Mouse (Mus musculus) thymus, adult 2 months (tissue): Measurements from ENCODE around the gene Bcl11a. TPM values are rescaled to one million over a fixed set of nuclear protein-coding genes. Genes with fewer than 3 reads are reported as not detected.

Experiments used
- DNase-seq: peaks from one replicate; pipeline ENCODE4 v3.0.0; 2021
- H3K27ac ChIP-seq: fragments of 200-500 bp; 2 replicates; pipeline ENCODE4 v1.5.1; 2012; ENCODE audit warnings: low read length, control low read depth; ENCODE audit not compliant: control insufficient read depth, insufficient read depth
- H3K27me3 ChIP-seq: fragments of 200-500 bp; 2 replicates; pipeline ENCODE4 v1.6.1; 2012; ENCODE audit warnings: mild to moderate bottlenecking, low read length, moderate library complexity, mixed read lengths; ENCODE audit not compliant: control insufficient read depth, insufficient read depth
- H3K36me3 ChIP-seq: fragments of 200-500 bp; 2 replicates; pipeline ENCODE4 v1.6.1; 2012; ENCODE audit warnings: mild to moderate bottlenecking, low read length, moderate library complexity; ENCODE audit not compliant: control insufficient read depth, insufficient read depth
- H3K4me1 ChIP-seq: fragments of 200-500 bp; replicated peaks from 2 replicates; pipeline ENCODE4 v1.6.1; 2012; ENCODE audit warnings: low read length; ENCODE audit not compliant: control insufficient read depth, insufficient read depth
- H3K4me3 ChIP-seq: fragments of 200-500 bp; 2 replicates; pipeline ENCODE4 v1.5.1; 2012; ENCODE audit warnings: mild to moderate bottlenecking, low read length, control low read depth, moderate library complexity; ENCODE audit not compliant: control insufficient read depth, insufficient read depth
- CTCF ChIP-seq: fragments of 200-500 bp; IDR thresholded peaks from 2 replicates; pipeline ENCODE4 v1.5.1; 2012; ENCODE audit warnings: mild to moderate bottlenecking, control low read depth, low read length, moderate library complexity, borderline replicate concordance; ENCODE audit not compliant: control insufficient read depth, poor library complexity, insufficient read depth; ENCODE audit errors: extremely low read depth
- POLR2A ChIP-seq: fragments of 200-500 bp; IDR thresholded peaks from 2 replicates; pipeline ENCODE4 v1.6.1; 2012; ENCODE audit warnings: mild to moderate bottlenecking, low read length, control low read depth, moderate library complexity; ENCODE audit not compliant: control insufficient read depth, poor library complexity, insufficient read depth; ENCODE audit errors: extremely low read depth
- WGBS: fragments of 180-500 bp; shearing (Covaris S2); methylation state at CpG from one replicate; pipeline ENCODE4 v1.1.7; 2018; 5-methylcytosine and 5-hydroxymethylcytosine counted together
- polyA plus RNA-seq: library from polyadenylated mRNA; depleted of rRNA; stranded (reverse); fragments of >200 nt; gene quantifications from 2 replicates; pipeline ENCODE4 v1.2.3, GENCODE M21; 2012; rRNA removed

Bcl11a gene
- 2.7 and 2.8 TPM in 2 replicates for polyA plus RNA-seq

GRCm38 (mm10) chr11:24077795-24078705 lies at the start of gene Bcl11a:
TSS of gene Bcl11a (plus strand) at chr11:24078056.
- TF ChIP-seq CTCF (no peak), POLR2A (no peak)
- no peak for DNase-seq
- Histone ChIP-seq H3K27me3 (peaks cover 30% of the 10 kb centered on the region), H3K36me3 (no peaks in the 10 kb centered on the region), H3K4me3 (peak within 1 kb of the TSS; percentile 69), H3K4me1 (peaks cover 36% of the 10 kb centered on the region), H3K27ac (no peak within 1 kb of the TSS)
- WGBS = under 1% methylated on average over 42 of the region's 51 CpGs

- 87% methylated on average over 6 of the region's 6 CpGs for WGBS
- TF ChIP-seq CTCF = no peak
- no peak for TF ChIP-seq POLR2A
- Histone ChIP-seq H3K36me3 (no peaks in the 10 kb centered on the region), H3K4me1 (no peaks in the 10 kb centered on the region), H3K4me3 (no peak overlapping the region), H3K27ac (no peak overlapping the region), H3K27me3 (no peaks in the 10 kb centered on the region)
- DNase-seq = no peak
Measured at GRCm38 (mm10) chr11:24044025-24044424, 33.8 kb upstream of the Bcl11a start.

DNA sequence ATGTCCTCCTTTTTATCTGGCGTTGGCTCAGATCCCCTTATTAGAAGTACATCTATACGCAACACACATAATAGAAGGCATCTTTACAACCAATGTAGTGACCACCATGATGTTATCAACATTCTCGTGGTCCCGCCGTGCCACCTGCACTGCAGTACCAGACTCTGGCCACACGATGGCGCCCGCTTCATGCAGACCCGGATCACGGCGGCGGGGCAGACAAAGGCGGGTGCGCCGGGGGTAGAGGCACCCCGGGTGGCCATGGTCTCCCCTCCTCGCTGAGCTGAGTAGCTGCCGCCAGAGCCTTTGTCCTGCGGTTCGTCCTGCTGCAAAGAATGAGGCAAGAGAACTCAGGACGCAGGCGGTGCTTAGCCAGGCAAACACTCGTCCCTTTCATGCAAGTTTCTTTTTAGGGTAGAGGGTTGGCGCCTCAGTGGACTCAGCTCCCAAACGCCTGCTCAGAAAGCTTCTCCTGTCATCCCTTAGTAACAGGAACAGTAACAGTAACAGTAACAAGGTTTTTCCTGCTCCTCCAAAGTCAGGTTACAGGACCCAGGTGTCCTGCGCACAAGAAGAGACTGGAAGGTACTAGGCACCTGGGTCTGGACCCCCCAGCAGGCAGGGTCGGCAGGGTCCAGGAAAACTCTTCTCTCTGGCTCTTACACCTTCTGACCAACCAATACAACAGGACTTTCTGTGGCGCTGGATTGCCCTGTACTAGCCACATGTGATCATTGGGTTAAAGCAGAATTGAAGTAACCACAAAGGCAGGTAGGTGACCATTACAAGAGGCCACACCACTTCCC lies 28.4 kb upstream of the Bcl11a start:
- no peaks in the 10 kb centered on the region for H3K4me1 ChIP-seq
- H3K36me3 ChIP-seq = no peaks in the 10 kb centered on the region
- WGBS = 7% methylated on average over 28 of the region's 28 CpGs
- DNase-seq = peak; percentile 85
- peak overlapping the region; percentile 31 for H3K4me3 ChIP-seq
- peak; percentile 98 for TF ChIP-seq CTCF
- no peak for TF ChIP-seq POLR2A
- no peaks in the 10 kb centered on the region for H3K27me3 ChIP-seq
- H3K27ac ChIP-seq = no peak overlapping the region

GRCm38 (mm10) chr11:24050032-24050757 lies 27.7 kb upstream of the Bcl11a start:
- Histone ChIP-seq H3K4me1 (no peaks in the 10 kb centered on the region), H3K27me3 (no peaks in the 10 kb centered on the region), H3K4me3 (no peak overlapping the region), H3K36me3 (no peaks in the 10 kb centered on the region), H3K27ac (no peak overlapping the region)
- DNase-seq = no peak
- 87% methylated on average over 11 of the region's 11 CpGs for WGBS
- no peak for TF ChIP-seq CTCF
- no peak for TF ChIP-seq POLR2A

- 95% methylated on average over 6 of the region's 6 CpGs for WGBS
Measured at GRCm38 (mm10) chr11:24052882-24053281, 25.0 kb upstream of the Bcl11a start.

GRCm38 (mm10) chr11:24059137-24059536 lies 18.7 kb upstream of the Bcl11a start:
- TF ChIP-seq POLR2A (no peak), CTCF (no peak)
- WGBS = 84% methylated on average over 1 of the region's 1 CpGs
- no peak for DNase-seq
- Histone ChIP-seq H3K36me3 (no peaks in the 10 kb centered on the region), H3K4me1 (no peaks in the 10 kb centered on the region), H3K27me3 (peaks cover 6% of the 10 kb centered on the region; the same call in 1 of the 2 replicates), H3K27ac (no peak overlapping the region), H3K4me3 (no peak overlapping the region)

More at GRCm38 (mm10) chr11:24052882-24053281, 25.0 kb upstream of the Bcl11a start:
- no peak overlapping the region for H3K4me3 ChIP-seq
- no peaks in the 10 kb centered on the region for H3K4me1 ChIP-seq
- no peaks in the 10 kb centered on the region for H3K36me3 ChIP-seq
- no peak overlapping the region for H3K27ac ChIP-seq
- TF ChIP-seq CTCF (no peak), POLR2A (no peak)
- DNase-seq = no peak
- H3K27me3 ChIP-seq = no peaks in the 10 kb centered on the region
